Mouse (Mus musculus): ENCODE measurements around the gene Cbfa2t3. TPM values are rescaled to one million over a fixed set of nuclear protein-coding genes. Genes with fewer than 3 reads are reported as not detected.

The Cbfa2t3 gene
- polyA plus RNA-seq, 1 experiment: 0.07 TPM

GRCm38 (mm10) chr8:122579196-122579595, 119.7 kb downstream of the Cbfa2t3 start:
- TF ChIP-seq CTCF (IDR thresholded peaks at IDR 0.05; ENCODE audit: borderline replicate concordance, insufficient read depth, low read length) (no peak), POLR2A (IDR thresholded peaks at IDR 0.05; ENCODE audit: low read depth, low read length) (no peak)
- H3K4me1 ChIP-seq (ENCODE audit: control insufficient read depth, insufficient read depth, low read length): peaks cover 8% of the 10 kb centered on the region; the same call in 1 of the 2 replicates
- no peak overlapping the region for H3K27ac ChIP-seq (ENCODE audit: insufficient read depth, low read length)
- H3K4me3 ChIP-seq (ENCODE audit: insufficient read depth, low read length): no peak overlapping the region

- peaks cover 8% of the 10 kb centered on the region; the same call in 1 of the 2 replicates for H3K4me1 ChIP-seq (ENCODE audit: control insufficient read depth, insufficient read depth, low read length)
- H3K4me3 ChIP-seq (ENCODE audit: insufficient read depth, low read length): no peak overlapping the region
- TF ChIP-seq CTCF (IDR thresholded peaks at IDR 0.05; ENCODE audit: borderline replicate concordance, insufficient read depth, low read length) (no peak), POLR2A (IDR thresholded peaks at IDR 0.05; ENCODE audit: low read depth, low read length) (no peak)
- H3K27ac ChIP-seq (ENCODE audit: insufficient read depth, low read length): no peak overlapping the region
Measured at GRCm38 (mm10) chr8:122577116-122577515, 121.8 kb downstream of the Cbfa2t3 start.

GRCm38 (mm10) chr8:122576648-122577022, 122.3 kb downstream of the Cbfa2t3 start, which contains the start of gene Aprt:
Gene Aprt, minus strand, starts transcription at chr8:122576909.
- TF ChIP-seq POLR2A (IDR thresholded peaks at IDR 0.05; ENCODE audit: low read depth, low read length): peak; percentile 96
- TF ChIP-seq CTCF (IDR thresholded peaks at IDR 0.05; ENCODE audit: borderline replicate concordance, insufficient read depth, low read length): no peak
- Histone ChIP-seq H3K4me3 (ENCODE audit: insufficient read depth, low read length) (peak within 1 kb of the TSS; percentile 73), H3K4me1 (ENCODE audit: control insufficient read depth, insufficient read depth, low read length) (peaks cover 8% of the 10 kb centered on the region; the same call in 1 of the 2 replicates), H3K27ac (ENCODE audit: insufficient read depth, low read length) (no peak within 1 kb of the TSS)

GRCm38 (mm10) chr8:122575735-122576647, 122.9 kb downstream of the Cbfa2t3 start:
- peak overlapping the region; percentile 73 for H3K4me3 ChIP-seq (ENCODE audit: insufficient read depth, low read length)
- H3K27ac ChIP-seq (ENCODE audit: insufficient read depth, low read length): no peak overlapping the region
- TF ChIP-seq POLR2A (IDR thresholded peaks at IDR 0.05; ENCODE audit: low read depth, low read length): no peak; the same call in none of the 2 replicates
- TF ChIP-seq CTCF (IDR thresholded peaks at IDR 0.05; ENCODE audit: borderline replicate concordance, insufficient read depth, low read length): no peak
- H3K4me1 ChIP-seq (ENCODE audit: control insufficient read depth, insufficient read depth, low read length): peaks cover 8% of the 10 kb centered on the region; the same call in 1 of the 2 replicates

DNA sequence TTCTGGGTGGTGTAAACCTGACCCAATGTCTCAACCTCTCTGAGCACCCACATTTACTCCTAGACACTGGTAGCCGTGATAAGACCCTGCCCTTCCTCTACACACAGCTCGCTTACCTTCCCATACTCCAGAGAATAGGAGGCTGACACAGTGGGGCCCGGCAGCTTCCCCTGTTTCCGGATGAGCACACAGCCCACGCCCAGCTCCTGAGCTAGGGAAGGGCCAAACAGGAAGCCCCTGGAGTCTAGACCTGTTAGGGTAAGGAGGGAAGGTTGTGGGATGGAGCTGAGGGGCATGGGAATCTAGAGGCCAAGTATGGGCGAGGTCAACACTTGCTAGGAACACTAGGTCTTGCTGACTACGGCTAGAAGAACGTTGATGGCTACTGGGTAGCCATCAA, 123.6 kb downstream of the Cbfa2t3 start:
- Histone ChIP-seq H3K27ac (ENCODE audit: insufficient read depth, low read length) (no peak overlapping the region), H3K4me3 (ENCODE audit: insufficient read depth, low read length) (peak overlapping the region; percentile 73), H3K4me1 (ENCODE audit: control insufficient read depth, insufficient read depth, low read length) (peaks cover 8% of the 10 kb centered on the region; the same call in 1 of the 2 replicates)
- TF ChIP-seq POLR2A (IDR thresholded peaks at IDR 0.05; ENCODE audit: low read depth, low read length) (no peak), CTCF (IDR thresholded peaks at IDR 0.05; ENCODE audit: borderline replicate concordance, insufficient read depth, low read length) (no peak)

Other genes starting within 250 kb of the Cbfa2t3 start
- not detected in 2 replicates for gene Snai3, start 238.4 kb downstream of the Cbfa2t3 start, polyA plus RNA-seq (2011; ENCODE audit: insufficient read length, low read depth, missing spikeins)
- 38.9 and 39.0 TPM in 2 replicates for gene Rnf166, start 223.0 kb downstream of the Cbfa2t3 start, polyA plus RNA-seq (2011; ENCODE audit: insufficient read length, low read depth, missing spikeins)
- gene Ctu2, start 223.0 kb downstream of the Cbfa2t3 start, polyA plus RNA-seq (2011; ENCODE audit: insufficient read length, low read depth, missing spikeins): 36.0 and 37.2 TPM in 2 replicates
- gene Piezo1, start 147.8 kb downstream of the Cbfa2t3 start, polyA plus RNA-seq (2011; ENCODE audit: insufficient read length, low read depth, missing spikeins): 146 and 158 TPM in 2 replicates
- gene Cdt1, start 131.1 kb downstream of the Cbfa2t3 start, polyA plus RNA-seq (2011; ENCODE audit: insufficient read length, low read depth, missing spikeins): 11.8 and 15.9 TPM in 2 replicates
- gene Aprt, start 122.2 kb downstream of the Cbfa2t3 start, polyA plus RNA-seq (2011; ENCODE audit: insufficient read length, low read depth, missing spikeins): 140 and 214 TPM in 2 replicates
- gene Galns, start 87.6 kb downstream of the Cbfa2t3 start, polyA plus RNA-seq (2011; ENCODE audit: insufficient read length, low read depth, missing spikeins): 12.1 and 15.4 TPM in 2 replicates
- 44.2 and 45.8 TPM in 2 replicates for gene Trappc2l, start 87.5 kb downstream of the Cbfa2t3 start, polyA plus RNA-seq (2011; ENCODE audit: insufficient read length, low read depth, missing spikeins)
- not detected in 2 replicates for gene Pabpn1l, start 76.4 kb downstream of the Cbfa2t3 start, polyA plus RNA-seq (2011; ENCODE audit: insufficient read length, low read depth, missing spikeins)
- gene Acsf3, start 76.4 kb upstream of the Cbfa2t3 start, polyA plus RNA-seq (2011; ENCODE audit: insufficient read length, low read depth, missing spikeins): 5.4 and 6.0 TPM in 2 replicates
- 0.21 TPM in 1 of 2 replicates, not detected in the other for gene Cdh15, start 148.9 kb upstream of the Cbfa2t3 start, polyA plus RNA-seq (2011; ENCODE audit: insufficient read length, low read depth, missing spikeins)